Mouse (Mus musculus) stomach, postnatal 0 days (tissue): ENCODE data around the gene Fntb. TPM values are rescaled to one million over a fixed set of nuclear protein-coding genes. Genes with fewer than 3 reads are reported as not detected.

Experiments used
- ATAC-seq: fragments of 200-750 bp; cut with Nextera tagmentation; 2 replicates; pipeline ENCODE4 v1.8.0; 2017; ENCODE audit not compliant: low FRiP score, low TSS enrichment
- DNase-seq: peaks from one replicate; pipeline ENCODE4 v3.0.0-alpha.2; 2016; ENCODE audit warnings: low spot score
- H3K27ac ChIP-seq: fragments of 300-500 bp; sonication (generic); replicated peaks from 2 replicates; pipeline ENCODE4 v1.5.1; 2014; ENCODE audit warnings: mild to moderate bottlenecking, control low read depth
- H3K27me3 ChIP-seq: fragments of 300-500 bp; sonication (generic); 2 replicates; pipeline ENCODE4 v1.6.1; 2014; ENCODE audit warnings: low read length; ENCODE audit not compliant: control insufficient read depth, insufficient read depth
- H3K36me3 ChIP-seq: fragments of 300-500 bp; sonication (generic); 2 replicates; pipeline ENCODE4 v1.6.1; 2014; ENCODE audit warnings: low read length, mixed read lengths; ENCODE audit not compliant: control insufficient read depth, insufficient read depth
- H3K4me1 ChIP-seq: fragments of 300-500 bp; sonication (generic); replicated peaks from 2 replicates; pipeline ENCODE4 v1.6.1; 2014; ENCODE audit warnings: antibody characterized with exemption; ENCODE audit not compliant: control insufficient read depth, insufficient read depth
- H3K4me2 ChIP-seq: fragments of 300-500 bp; sonication (generic); replicated peaks from 2 replicates; pipeline ENCODE4 v1.6.1; 2014; ENCODE audit warnings: low read depth, mild to moderate bottlenecking, control low read depth, moderate library complexity
- H3K4me3 ChIP-seq: fragments of 300-500 bp; sonication (generic); 2 replicates; pipeline ENCODE4 v1.5.1; 2014; ENCODE audit warnings: low read depth, low read length, control low read depth
- H3K9ac ChIP-seq: fragments of 300-500 bp; sonication (generic); 2 replicates; pipeline ENCODE4 v1.6.1; 2014; ENCODE audit warnings: mild to moderate bottlenecking, low read length, control low read depth, mixed read lengths
- H3K9me3 ChIP-seq: fragments of 300-500 bp; sonication (generic); 2 replicates; pipeline ENCODE4 v1.6.1; 2016; ENCODE audit warnings: low read length; ENCODE audit not compliant: control insufficient read depth
- CTCF ChIP-seq: IDR thresholded peaks from 2 replicates; pipeline ENCODE4 v1.5.1; 2016; ENCODE audit warnings: antibody characterized with exemption, low read depth, mild to moderate bottlenecking, moderate library complexity
- EP300 ChIP-seq: optimal IDR thresholded peaks from 2 replicates; pipeline ENCODE3; 2016; ENCODE audit warnings: antibody characterized with exemption
- WGBS: fragments of 180-500 bp; shearing (Covaris S2); extraction: QIAGEN DNeasy Blood & Tissue Kit; methylation state at CpG from one replicate; pipeline ENCODE4 v1.1.7; 2014; 5-methylcytosine and 5-hydroxymethylcytosine counted together
- polyA plus RNA-seq: library from polyadenylated mRNA; unstranded; fragments of >200 nt; fragmentation: Nextera tagmentation; extraction: Ambion mirVana; gene quantifications from 2 replicates; pipeline ENCODE4 v1.2.1, GENCODE M21; 2015

Gene Fntb
- polyA plus RNA-seq, 1 experiment from 2014 or later: 22.4 TPM

DNA sequence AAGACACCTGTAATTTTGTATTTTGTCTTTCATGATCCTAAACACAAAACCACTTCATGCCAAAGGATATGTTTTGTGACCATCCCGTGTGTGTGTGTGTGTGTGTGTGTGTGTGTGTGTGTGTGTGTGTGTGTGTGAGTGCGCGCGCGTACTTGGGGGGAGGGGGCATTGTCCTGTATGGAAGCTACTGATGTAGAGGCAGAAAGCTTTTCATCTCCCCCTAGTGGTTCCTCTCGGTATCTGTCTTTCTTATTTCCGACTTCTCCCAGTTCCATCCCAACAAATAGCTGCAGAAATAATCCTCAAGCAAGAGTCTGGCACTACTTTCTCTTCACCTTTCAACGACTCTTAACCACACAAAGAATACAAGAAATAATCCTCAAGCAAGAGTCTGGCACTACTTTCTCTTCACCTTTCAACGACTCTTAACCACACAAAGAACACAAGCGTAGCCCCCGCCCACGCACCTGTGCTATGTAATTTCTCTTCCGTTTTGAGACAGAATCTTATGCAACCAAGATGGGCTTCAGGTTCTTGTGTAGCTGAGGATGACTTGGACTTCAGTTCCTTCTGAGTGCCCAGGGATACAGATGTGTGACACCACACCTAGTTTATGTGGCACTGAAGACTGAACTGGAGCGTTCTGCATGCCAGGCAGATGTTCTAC is 12.6 kb upstream of the Fntb start:
- ATAC-seq (no peak; the same call in 1 of the 2 replicates), DNase-seq (peak; percentile 34)
- no peak overlapping the region for H3K4me2 ChIP-seq
- no peaks in the 10 kb centered on the region for H3K27me3 ChIP-seq
- no peaks in the 10 kb centered on the region for H3K4me1 ChIP-seq
- TF ChIP-seq CTCF: peak; percentile 75
- no peak for TF ChIP-seq EP300
- no peaks in the 10 kb centered on the region for H3K36me3 ChIP-seq
- no peak overlapping the region for H3K9ac ChIP-seq
- no peak overlapping the region for H3K27ac ChIP-seq
- no peaks in the 10 kb centered on the region for H3K9me3 ChIP-seq
- WGBS: 39% methylated on average over 14 of the region's 14 CpGs
- no peak overlapping the region for H3K4me3 ChIP-seq

DNA sequence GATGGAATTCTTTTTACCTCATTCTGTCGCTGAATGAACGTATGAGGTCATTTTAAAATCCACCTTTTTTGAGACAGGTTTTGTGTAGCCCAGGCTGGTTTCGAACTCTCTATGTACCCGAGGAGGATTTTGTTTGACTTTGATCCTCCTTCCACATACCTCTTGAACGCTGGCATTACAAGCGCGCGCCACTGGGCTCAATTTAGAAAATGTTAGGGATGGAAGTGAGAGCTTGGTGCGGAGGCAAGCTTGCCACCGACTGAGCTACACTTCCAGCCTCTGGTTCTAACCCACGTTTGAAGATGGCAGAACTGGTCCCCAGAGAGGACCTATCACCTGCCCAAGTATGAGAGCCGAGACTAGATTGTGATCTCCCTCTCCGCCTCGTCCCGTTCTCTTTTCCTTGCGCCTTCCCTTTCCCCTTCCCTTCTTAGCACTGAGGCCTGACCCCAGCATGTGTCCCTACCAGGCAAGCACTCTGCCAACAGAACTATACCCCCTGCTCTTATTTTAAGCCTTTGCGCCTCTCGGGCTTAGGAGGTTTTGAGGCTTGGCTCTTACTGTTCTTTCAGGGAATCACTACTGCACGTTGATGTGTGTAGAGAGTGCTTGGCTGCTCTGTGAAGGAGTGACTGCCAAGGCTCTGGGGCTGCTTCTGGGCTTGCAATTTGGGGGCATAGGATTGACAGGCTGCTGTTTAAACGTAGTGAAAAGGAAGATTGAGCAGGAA is 677 bp downstream of the Fntb start:
- ATAC-seq (peak; percentile 36), DNase-seq (no peak)
- WGBS: 21% methylated on average over 20 of the region's 20 CpGs
- no peaks in the 10 kb centered on the region for H3K36me3 ChIP-seq
- TF ChIP-seq CTCF (no peak), EP300 (no peak)
- no peaks in the 10 kb centered on the region for H3K27me3 ChIP-seq
- no peaks in the 10 kb centered on the region for H3K4me1 ChIP-seq
- peak overlapping the region; percentile 72 for H3K4me3 ChIP-seq
- peak overlapping the region; percentile 81 for H3K27ac ChIP-seq
- peak overlapping the region; percentile 86 for H3K9ac ChIP-seq
- peak overlapping the region; percentile 69 for H3K4me2 ChIP-seq
- H3K9me3 ChIP-seq: no peaks in the 10 kb centered on the region

DNA sequence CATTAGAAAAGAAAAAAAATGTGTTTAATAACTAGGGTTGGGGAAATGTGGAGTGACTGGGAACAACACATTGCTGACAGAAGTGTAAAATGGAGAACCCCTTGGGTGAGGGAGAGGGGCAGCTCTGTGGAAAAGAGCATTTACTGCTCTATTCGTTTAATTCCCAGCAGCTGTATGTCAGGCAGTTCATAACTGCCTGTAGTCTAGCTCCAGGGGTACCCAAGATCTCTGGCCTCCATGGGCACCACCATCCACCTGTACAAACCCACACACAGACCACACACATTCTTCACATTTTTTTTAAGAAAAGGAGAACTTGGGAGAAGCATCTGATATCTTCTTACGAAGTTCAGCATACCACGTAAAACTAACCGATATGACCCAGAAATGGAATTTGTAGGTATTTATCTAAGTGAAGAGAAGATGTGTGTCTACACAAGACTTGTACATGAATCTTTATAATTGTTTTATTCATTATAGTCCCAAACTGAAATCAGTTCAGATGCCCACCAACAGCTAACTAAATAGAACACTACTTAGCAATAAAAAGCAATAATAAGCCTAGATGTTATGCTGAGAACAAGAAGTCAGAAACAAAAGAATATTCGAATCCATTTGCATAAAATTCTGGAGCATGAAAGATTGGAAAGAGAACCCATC is 5.6 kb downstream of the Fntb start:
- H3K4me2 ChIP-seq: no peak overlapping the region
- no peak overlapping the region for H3K27ac ChIP-seq
- no peaks in the 10 kb centered on the region for H3K36me3 ChIP-seq
- no peak for DNase-seq
- H3K27me3 ChIP-seq: no peaks in the 10 kb centered on the region
- H3K4me3 ChIP-seq: no peak overlapping the region
- no peak for ATAC-seq
- H3K4me1 ChIP-seq: no peaks in the 10 kb centered on the region; the same call in 1 of the 2 replicates
- 86% methylated on average over 5 of the region's 5 CpGs for whole genome bisulfite sequencing
- H3K9me3 ChIP-seq: no peaks in the 10 kb centered on the region
- TF ChIP-seq CTCF (no peak), EP300 (no peak)
- H3K9ac ChIP-seq: no peak overlapping the region

DNA sequence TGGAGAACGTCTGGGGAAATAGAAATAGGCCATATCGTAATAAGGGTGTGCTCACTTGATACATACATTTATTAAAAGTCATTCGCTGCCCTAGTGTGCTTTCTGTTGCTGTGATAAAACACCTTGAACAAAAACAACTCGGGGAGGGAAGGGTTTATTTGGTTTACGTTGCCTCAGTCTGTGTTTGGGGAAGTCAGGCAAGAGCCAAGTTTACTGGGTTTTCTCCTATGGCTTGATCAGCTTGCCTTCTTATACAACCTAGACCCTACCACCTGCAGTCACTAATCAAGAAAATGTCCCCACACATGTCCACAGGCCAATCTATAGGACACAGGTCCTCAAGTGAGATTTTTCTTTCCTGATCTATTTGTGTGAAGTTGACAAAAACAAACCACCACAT is 6.2 kb downstream of the Fntb start:
- no peak for TF ChIP-seq EP300
- TF ChIP-seq CTCF: no peak
- Histone ChIP-seq H3K4me3 (no peak overlapping the region), H3K36me3 (no peaks in the 10 kb centered on the region), H3K27ac (no peak overlapping the region), H3K9ac (no peak overlapping the region), H3K9me3 (no peaks in the 10 kb centered on the region), H3K4me1 (no peaks in the 10 kb centered on the region; the same call in 1 of the 2 replicates), H3K27me3 (no peaks in the 10 kb centered on the region), H3K4me2 (no peak overlapping the region)
- ATAC-seq: no peak
- no peak for DNase-seq
- WGBS: 82% methylated on average over 5 of the region's 5 CpGs

DNA sequence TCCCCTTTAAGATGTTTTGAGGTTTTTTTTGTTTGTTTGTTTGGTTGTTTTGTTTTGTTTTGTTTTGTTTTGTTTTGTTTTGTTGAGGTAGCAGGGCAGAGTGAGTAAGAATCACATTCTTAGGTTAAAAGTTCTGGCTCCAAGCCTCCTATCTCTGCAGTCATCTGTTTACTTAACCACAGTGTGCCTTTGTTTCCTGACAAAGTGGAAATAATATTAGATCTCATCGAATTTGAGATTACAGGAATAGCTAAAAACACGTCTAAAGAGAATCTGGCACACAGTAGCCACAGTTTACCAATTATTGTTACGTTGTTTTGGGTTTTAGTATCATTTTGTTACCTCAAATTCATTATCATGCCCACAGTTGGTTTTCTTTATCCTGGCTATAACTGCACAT is 9.3 kb downstream of the Fntb start:
- Histone ChIP-seq H3K36me3 (peaks cover 4% of the 10 kb centered on the region; the same call in 1 of the 2 replicates), H3K4me2 (no peak overlapping the region), H3K27me3 (no peaks in the 10 kb centered on the region), H3K9ac (no peak overlapping the region), H3K4me3 (no peak overlapping the region), H3K9me3 (no peaks in the 10 kb centered on the region), H3K4me1 (no peaks in the 10 kb centered on the region; the same call in 1 of the 2 replicates), H3K27ac (no peak overlapping the region)
- no peak for DNase-seq
- 61% methylated on average over 3 of the region's 3 CpGs for WGBS
- TF ChIP-seq EP300: no peak
- TF ChIP-seq CTCF: no peak
- ATAC-seq: no peak

DNA sequence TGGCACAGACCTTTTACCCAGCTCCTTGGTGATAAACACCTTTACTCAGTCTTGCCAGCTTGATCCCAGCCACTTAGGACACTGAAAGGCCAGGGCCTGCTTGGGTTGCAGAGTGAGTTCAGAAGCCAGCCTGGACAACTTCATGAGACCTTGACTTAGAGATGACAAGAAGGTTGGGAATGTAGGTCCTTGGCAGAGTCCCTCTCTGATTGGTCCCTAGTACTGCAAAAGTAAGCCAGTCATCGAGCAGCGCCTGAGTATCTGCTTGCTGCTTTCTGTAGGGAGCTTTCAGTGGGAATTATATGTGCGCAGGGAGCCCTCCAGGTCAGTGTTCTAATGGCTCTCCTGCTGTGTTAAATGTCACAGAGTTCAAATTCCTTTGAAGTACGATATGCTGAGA is 9.7 kb downstream of the Fntb start:
- 71% methylated on average over 4 of the region's 4 CpGs for WGBS

More for the DNA sequence above, 9.7 kb downstream of the Fntb start:
- ATAC-seq (no peak), DNase-seq (no peak)
- Histone ChIP-seq H3K27ac (no peak overlapping the region), H3K4me2 (no peak overlapping the region), H3K4me3 (no peak overlapping the region), H3K9me3 (no peaks in the 10 kb centered on the region), H3K4me1 (no peaks in the 10 kb centered on the region; the same call in 1 of the 2 replicates), H3K36me3 (peaks cover 4% of the 10 kb centered on the region; the same call in 1 of the 2 replicates), H3K27me3 (no peaks in the 10 kb centered on the region), H3K9ac (no peak overlapping the region)
- TF ChIP-seq EP300 (no peak), CTCF (no peak)
